Mouse (Mus musculus) gastrocnemius, postnatal 25 days (tissue): Measurements from ENCODE around the gene Cby3. TPM values are rescaled to one million over a fixed set of nuclear protein-coding genes. Genes with fewer than 3 reads are reported as not detected.
"Not testable (repeated sequence)": the region's sequence is repeated elsewhere in the genome, so short reads cannot be mapped to it uniquely, and the experiment has no call there.

Experiments
- DNase-seq: peaks from one replicate; pipeline ENCODE4 v3.0.0; 2022
- total RNA-seq, 2 experiments: library from RNA; stranded (reverse); gene quantifications; 1 replicate in 1 of 2; 2 replicates in 1 of 2; pipeline ENCODE4 v1.2.3; 2021

Cby3 gene
- total RNA-seq, 2 experiments from 2014 or later = not detected

- not testable (repeated sequence) for DNase-seq
Observed at GRCm38 (mm10) chr11:50361282-50361681, 7.0 kb downstream of the Cby3 start.

DNA sequence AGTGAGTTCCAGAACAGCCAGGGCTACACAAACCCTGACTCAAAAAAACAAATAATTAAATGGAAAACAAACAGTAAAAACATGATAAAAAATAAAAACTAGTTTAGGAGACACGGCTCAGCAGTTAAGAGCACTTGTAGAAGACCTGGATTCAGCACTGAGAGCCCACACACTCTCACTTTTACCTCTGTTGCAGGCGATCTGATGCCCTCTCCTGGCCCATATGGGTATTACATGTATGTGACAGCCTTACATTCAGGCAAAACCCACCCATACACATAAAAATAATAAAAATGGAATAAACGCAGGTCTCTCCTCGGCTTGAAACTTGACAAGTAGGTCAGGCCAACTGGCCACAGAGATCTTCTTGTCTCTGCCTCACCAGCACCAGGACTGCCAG is 10.3 kb downstream of the Cby3 start:
- DNase-seq = peak; percentile 39

DNA sequence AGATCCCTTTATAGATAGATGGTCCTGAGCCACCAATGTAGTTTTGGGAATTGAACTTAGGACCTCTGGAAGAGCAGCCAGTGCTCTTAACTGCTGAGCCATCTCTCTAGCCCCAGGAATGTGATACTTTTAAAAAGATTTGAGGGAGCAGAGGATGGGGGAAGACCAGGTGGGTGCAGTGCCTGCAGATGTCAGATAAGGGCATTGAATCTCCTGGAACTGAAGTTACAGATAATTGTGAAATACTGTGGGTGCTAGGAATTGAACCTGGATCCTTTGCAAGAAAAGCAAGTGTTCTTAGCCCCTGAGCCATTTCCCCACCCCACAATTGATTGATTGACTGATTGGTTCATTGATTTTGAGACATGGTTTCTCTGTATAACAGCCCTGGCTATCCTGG is 11.1 kb downstream of the Cby3 start:
- DNase-seq = no peak

- DNase-seq = no peak
Observed at GRCm38 (mm10) chr11:50367531-50367930, 13.3 kb downstream of the Cby3 start.

DNA sequence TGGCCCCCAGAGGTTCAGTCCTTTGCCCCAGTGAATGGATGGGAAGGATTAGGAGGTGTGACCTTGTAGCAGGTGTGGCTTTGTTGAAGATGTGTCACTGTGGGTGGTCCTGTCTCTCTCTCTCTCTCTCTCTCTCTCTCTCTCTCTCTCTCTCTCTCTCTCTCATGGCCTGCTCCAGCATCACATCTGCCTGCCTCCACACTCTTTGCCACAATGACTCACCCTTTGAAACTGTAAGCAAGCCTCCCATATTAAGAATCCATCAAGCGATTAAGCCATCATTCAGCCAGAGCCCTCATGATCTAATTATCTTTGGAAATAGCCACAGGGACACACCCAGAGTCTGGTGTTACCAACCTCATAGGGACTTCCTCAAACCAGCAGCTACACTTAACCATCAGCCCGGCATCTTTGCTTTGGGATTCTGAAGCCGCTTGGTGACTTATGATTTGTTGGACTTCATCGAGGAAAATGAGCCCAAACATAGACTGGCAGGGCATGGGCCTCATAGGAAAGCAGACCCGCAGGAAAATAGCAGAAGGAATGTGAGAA is 15.2 kb downstream of the Cby3 start:
- DNase-seq = no peak

DNA sequence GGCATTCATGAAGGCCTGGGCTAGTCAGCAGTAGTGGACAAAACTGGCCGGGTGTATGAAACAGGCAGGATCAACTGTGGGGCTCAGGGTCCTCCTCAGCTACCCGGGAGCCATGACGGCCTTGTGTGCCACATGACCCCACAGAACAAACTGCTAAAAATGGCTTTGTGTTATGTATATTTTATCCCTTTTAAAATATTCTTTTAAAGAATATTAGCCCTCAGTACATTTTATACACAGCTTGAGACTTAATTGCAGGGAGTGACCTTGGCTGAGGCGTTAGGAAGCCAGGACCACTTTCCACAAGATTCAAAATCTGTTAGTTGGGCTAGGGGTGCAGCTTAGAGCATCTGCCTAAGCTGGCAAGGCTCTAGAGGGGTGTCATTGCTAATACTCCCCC is 16.7 kb downstream of the Cby3 start:
- no peak for DNase-seq

DNA sequence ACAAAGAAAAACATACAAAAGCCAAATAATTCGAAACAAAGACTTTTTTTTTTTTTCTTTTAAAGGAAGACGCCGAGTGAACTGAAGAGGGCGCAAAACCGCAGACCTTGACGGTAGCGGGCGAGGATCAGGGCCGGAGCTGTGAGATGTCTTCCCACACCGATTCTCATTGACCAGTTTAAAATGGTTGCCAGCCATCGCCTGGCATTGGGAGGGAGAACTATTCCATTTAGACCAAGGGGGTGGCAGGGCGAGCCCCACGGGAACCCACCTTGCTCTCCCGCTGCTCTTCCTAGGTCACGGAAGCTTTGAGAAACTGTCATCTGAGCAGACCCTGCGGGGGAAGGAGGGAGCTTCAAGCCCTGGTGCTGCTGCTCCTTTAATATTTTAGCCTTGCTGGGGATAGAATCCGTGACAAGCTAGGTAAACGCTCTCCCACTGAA is 17.2 kb downstream of the Cby3 start:
- DNase-seq = peak; percentile 31

DNA sequence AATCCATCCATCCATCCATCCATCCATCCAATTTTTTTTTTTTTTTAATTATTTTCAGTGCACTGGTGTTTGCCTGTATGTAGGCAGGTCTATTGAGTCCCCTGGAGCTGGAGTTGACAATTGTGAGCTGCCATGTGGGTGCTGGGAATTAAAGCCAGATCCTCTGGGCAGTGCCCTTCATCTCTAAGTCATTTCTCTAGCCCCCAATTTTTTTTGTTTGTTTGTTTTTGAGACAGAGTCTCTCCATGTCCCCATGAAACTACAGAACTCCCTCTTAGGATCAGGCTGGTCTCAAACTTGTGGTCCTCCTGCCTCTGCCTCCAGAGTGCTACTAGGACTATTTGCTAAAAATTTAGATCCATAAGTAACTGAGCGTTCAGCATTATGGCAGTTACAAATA is 17.6 kb downstream of the Cby3 start:
- DNase-seq = no peak

DNA sequence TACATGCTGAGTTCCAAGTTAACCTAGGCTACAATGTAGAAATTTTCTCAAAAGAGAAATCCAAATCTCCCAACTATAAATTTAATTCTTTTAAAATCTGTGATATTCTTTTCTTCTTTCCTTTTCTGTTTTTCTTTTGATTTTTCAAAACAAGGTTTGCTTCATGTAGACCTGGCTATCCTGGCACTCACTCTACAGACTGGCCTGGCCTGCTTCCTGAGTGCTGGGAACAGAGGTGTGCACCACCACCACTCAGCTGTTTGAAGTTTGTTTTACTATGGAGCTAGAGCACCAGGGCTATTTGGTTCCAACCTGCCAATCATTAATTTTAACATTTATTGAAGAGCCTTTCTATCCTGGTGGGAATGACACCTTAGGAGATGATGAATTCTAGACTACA is 18.8 kb downstream of the Cby3 start:
- DNase-seq = no peak

DNA sequence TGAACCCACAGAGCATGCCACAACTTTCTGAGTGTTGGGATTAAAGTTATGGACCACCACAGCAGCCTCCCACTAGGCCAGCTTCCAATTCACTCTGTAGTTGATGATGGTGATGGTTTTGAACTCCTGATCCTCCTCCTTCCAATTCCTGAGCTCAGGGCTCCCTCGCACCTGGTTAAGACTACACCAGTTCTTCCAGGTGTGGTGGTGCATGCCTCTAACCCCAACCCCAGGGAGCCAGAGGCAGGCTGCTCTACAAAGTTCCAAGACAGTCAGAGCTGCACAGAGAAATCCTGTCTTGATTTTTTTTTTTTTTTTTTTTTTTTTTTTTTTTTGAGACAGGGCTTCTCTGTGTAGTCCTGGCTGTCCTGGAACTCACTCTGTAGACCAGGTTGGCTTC is 19.4 kb downstream of the Cby3 start:
- DNase-seq = no peak

- no peak for DNase-seq
Observed at GRCm38 (mm10) chr11:50374286-50375015, 20.2 kb downstream of the Cby3 start.

GRCm38 (mm10) chr11:50375421-50375820 is 21.2 kb downstream of the Cby3 start:
- no peak for DNase-seq

- DNase-seq = no peak
Observed at GRCm38 (mm10) chr11:50376156-50376790, 22.0 kb downstream of the Cby3 start.

DNA sequence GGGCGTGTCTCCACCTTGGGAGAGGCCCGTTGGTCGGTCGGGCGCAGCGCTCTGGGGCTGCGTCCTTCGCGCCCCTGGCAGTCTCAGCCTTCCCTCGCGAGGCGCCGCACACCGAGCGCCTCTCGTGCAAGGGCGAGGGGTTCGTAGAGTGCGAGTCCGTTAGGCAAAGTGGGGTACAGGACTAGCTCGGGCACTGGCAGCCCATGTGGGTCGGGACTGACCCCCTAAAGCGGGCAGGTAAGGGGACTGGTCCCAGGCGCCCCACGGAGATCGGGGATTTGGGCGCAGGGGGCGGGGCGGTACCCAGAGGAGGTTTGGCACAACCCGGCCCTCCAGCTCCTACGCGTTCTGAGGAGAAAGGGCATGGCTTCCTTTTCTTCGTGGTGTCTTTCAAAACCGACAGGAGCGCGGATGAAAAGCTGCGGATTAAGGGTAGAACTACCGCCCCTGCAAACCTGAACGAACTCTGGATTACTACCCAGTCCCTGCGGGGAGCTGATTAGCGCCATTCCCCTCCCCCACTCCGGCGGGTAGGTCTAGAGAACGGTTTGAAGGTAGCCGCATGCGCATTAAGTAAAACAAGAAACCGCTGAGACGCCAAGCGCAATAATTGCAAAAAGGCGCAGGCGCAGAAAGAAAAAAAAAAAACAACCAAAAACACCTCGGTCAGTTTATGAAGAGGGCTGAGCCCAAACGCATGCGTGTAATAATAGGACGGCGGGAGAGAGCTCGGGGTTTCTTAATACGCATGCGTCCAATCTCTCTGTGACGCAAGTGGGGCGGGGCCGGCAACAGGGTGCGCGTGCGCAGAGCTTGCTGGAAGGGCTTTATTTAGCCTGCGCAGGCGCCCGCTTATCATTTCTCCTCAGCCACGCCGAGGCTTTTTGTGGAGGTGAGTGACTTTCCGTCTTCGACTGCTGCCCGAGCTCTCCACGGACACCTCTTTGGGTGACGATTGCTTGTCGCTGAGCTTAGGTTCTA is 22.9 kb downstream of the Cby3 start, which contains the start of gene Hnrnph1:
Gene Hnrnph1, plus strand, starts transcription at position 80 of the 981 bp plus-strand sequence.
- peak; percentile 97 for DNase-seq

DNA sequence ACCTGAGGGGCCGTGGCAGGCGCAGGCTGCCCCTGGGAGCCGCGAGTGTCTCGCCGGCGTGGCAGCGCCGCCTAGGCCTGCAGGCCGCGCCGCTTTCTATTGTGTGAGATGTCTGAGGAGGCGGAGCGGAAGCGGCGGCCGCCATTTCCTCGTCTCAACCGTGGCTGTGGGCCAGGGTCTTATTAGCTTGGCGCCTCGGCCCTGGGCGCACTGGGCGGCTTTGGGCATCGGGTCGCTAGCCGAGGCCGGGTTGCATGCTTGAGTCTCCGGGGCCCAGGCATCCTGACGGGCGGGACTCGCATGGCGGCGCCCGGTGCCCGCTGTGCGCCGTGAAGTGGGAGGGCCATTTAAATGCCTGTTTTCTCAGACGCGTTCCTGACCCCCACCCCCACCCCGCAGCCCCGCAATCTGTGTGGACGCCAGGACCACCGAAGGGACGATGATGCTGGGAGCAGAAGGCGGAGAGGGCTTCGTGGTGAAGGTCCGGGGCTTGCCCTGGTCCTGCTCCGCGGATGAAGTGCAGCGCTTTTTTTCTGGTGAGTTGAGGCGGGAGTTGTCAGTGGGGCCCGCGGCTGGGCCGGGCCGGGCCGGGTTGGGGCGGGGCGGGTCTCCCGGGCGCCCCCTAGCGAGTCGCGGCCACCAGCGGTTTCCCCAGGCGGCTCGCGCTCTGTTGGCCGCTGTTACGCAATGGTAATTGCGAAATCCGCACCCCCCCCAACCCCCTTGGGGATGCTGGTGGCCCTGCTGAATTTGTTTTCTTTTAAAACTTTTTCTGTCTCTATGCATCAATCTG is 23.8 kb downstream of the Cby3 start:
- DNase-seq = peak; percentile 92

- DNase-seq = no peak
Observed at GRCm38 (mm10) chr11:50379023-50379752, 24.9 kb downstream of the Cby3 start.

DNA sequence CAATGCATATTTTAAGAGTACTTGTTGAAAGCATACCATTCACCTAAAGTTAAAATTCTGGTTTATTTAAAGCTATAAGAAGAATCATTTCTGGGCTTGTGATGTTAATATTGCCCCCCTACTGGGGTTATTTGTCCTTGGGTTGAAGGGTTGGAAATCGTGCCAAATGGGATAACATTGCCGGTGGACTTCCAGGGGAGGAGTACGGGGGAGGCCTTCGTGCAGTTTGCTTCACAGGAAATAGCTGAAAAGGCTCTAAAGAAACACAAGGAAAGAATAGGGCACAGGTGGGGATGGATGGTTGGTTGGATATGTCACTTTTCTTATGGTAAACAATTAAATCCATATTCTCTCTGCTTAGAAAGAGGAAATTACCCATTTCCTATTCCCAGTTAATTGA is 27.0 kb downstream of the Cby3 start:
- DNase-seq = no peak

- DNase-seq = no peak
Observed at GRCm38 (mm10) chr11:50387167-50387679, 33.0 kb downstream of the Cby3 start.

DNA sequence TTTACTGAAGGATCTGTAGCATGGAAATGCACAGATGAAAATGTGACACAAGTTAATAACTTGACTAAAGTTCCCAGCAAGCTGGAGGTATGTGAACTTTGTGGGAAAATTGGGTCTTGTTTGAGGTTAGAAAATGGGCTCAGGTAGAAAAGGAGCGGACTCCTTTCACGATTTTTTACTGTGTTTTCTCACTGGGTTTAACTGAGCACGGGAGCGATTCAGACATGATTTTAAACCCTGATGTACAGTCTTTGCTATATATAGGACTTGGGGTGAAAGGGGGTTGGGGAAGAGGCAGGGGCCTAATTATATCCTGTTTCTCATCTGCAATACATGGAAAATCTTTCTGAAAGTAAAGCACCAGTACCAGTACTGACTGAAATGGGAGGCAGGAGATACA is 33.4 kb downstream of the Cby3 start:
- DNase-seq = no peak

DNA sequence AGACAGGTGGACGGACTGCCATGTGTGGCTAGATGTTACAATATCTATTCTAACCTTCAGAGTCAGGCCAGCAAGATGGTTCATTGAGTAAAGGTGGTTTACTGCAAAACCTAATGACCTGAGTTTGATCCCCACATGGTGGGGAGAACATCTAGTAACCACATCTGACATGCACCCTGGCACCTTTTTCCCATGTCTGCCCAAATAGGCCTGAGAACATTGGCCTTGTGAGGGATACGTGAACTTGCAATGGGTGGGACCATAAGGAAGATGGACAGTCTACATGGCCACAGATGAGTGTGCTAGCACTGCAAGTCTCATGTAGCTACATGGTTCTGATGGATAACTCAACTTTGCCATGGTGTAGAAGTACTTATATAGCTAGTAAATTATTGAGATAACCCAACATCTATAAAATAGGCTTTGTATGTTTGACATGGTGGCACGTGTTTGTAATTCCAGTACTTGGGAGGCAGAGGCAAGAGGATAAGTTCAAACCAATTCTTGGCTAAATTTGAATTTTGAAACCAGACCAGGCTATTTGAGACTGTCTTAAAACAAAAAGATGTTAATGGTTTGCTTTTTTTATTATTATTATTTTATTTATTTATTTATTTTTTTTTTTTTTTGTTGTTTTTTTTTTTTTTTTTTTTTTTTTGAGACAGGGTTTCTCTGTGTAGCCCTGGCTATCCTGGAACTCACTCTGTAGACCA is 34.1 kb downstream of the Cby3 start:
- DNase-seq = no peak
